Mouse (Mus musculus): Measurements from ENCODE around the gene Dnmbp.

GRCm38 (mm10) chr19:43954864-43955263 is 14.9 kb upstream of the Dnmbp start:
- TF ChIP-seq TAL1 (IDR thresholded peaks at IDR 0.05; ENCODE audit: low read length) (no peak), GATA1 (IDR thresholded peaks at IDR 0.05; ENCODE audit: low read length) (no peak)
